Mouse (Mus musculus): ENCODE data around the gene Traf5.

The Traf5 gene

DNA sequence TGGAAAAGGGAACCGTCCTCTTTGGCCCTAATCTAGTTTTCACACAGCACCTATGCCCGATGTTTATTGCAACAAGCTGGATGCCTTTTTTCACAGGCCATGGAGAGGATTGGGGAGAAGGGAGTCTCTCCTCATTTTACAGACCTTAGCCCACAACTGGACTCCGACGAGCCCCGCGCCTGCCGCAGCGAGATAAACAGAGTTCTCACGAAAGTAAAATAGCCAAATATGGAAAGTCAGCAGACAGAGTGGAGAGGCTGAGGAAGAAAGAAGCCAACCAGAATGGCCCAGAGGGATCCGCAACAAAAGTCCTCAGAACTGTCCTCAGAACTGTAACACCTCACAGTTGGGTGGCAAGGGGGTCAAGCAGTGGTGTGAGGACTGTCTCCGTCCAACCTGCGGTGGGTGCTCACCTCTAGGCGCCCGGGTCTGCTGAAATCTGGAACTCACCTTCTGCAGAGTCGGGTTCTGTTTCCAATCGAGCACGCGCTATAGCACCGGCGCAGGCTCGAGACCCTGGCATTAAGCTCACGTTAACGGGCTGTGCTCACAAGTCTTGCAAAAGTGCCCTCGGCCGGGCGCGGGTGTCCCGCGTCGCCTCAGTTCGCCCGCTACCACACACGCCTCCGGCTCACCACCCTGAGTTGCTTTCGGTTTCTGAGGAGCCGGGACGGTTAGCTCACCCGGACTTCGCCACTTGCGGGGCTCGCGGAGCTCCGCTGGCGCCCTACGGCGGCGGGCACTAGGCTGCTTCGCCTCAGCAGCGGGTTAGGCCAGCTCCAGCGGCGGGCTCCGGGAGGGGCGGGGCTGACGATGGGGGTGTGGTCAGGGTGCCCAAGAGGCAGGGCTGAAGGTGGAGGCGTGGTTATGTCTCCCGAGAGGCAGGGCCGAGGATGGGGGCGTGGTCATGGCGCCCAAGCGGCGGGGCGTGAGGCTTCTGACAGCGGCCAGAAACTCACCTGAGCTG is at the start of gene Traf5:
Traf5 (minus strand) TSS at position 754 of the 967 bp plus-strand sequence.
- peak; percentile 93 for DNase-seq (ENCODE audit: low read depth, low spot score)

DNA sequence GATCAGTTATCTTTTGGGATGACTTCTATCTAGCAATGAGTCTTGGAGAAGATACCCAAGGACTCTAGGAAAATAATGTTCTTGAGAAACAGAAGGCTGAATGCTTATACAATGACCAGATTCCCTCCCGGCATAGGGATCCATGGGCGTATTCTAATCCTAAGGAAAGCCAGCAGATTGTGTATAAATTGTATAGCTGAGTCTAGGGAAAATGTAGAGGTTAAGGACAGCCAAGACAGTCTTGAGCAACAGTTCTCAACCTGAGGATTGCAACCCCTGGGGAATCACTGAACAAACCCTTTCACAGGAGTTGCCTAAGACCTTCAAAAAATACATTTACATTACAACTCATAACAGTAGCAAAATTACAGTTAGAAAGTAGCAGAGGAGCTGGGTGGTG is 48.0 kb upstream of the Traf5 start:
- peak; percentile 9 for DNase-seq (ENCODE audit: low read depth, low spot score)

DNA sequence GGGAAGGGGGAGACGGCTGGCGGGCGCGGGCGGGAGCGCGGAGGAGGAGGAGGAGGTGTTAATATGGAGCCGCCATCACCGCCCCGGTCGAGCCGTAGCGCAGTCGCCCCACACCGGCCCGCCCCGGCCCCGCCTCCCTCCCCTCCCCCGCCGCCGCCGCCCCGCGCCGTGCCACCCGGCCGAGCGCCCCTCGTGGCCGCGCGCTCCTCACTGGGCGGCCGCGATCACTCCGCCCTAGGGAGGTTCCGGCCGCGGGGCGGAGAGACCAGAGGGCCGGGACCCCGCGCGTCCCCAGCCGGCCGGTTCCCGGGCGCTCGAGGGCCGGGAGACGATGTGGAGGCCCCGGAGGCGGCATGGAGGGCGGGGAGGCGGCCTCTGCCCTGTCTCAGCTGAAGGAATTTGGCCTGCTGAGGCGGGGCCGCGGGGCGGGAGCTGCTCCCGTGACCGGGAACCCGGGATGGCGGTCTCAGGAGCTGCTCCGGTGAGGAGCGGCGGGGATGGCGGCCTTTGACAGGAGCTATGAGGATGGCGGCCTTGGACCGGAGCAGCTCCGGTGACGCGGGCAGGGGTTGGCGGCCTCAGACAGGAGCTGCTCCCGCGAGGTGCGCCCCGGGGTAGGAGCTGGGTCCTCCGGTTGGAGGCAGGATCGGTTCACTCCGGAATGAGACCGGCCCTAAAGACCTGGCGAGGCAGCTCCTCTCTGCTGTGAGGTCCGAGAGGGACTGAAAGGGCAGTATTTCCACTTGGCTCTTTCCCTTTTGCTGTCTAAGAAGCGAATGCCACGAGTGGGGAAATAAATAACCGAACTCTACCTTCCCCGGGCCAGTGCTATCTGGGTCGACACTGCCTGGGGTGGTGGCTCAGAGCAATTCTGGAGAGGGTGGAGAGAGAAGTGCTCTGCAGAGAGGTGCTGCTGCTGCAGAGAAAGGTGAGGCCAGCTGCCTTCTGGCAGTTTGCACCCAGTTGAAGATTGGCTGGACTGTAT is 45.9 kb upstream of the Traf5 start, which contains the start of gene Rcor3:
Rcor3 (minus strand) TSS at position 137 of the 985 bp plus-strand sequence.
- peak; percentile 66 for DNase-seq (ENCODE audit: low read depth, low spot score)

DNA sequence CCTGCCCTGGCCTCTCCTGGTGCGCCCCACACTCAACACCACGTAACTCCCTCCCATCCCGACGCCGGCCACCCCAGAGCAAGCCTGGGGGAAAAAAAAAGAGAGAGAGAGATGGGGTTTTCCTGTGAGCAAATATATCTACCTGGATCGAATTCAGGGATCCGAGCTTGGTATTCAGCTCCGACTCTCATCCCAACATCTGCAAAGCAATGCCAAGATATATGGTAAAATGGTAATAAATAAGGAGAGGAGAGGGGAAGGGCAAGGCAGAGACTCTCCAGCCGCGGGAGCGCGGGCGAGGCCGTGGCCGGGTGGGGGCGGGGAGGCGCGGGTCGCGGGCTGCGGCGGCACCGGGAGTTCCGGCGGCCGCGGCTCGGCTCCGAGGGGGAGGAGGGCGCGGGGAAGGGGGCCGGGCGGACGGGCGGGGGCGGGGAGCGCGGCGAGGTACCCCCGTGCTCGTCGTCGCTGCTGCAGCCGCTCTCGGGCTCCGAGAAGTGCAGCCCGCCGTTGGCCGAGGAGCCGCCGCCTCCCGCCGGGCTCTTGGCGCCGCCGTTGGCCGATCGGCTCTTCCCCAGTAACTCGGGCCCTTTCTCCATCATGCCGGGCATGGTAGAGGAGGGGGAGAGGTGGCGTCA is 45.0 kb upstream of the Traf5 start:
- DNase-seq (ENCODE audit: low read depth, low spot score) = peak; percentile 66

DNA sequence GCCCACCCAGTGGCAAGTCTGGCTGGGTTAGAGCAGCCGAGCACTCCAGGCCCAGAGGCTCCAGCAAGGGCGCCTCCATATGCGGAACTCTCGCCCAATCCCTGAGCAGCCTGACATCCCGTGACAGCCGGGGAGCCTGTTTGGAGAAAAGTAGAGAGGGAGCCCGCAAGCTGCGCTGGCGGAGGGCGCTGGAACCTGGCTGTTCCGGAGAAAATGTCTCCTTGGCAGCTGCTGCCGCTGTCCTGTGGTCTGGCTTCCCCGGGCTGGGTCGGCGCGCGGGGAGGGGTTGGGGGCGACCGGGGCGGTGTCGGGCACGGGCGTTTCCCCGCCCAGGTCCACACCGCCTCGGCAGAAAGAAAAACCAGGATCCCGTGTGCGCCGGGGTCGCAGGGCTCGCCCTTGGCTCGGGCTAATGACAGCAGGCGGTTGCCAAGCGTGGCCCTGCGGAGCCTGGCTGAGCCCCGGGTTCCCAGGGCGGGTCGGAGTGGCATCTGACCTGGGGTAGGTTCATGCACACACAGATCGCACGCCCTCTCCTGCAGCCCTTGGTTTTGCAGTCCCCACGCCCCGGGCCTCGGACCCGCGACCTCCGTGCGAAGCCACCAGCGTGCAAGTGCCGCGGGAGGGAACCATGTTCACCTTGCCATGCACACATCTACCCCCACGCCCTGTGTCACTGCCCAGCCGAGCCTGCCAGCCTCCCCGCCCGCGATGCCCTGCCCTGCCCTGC is 44.4 kb upstream of the Traf5 start:
- DNase-seq (ENCODE audit: low read depth, low spot score) = peak; percentile 89

DNA sequence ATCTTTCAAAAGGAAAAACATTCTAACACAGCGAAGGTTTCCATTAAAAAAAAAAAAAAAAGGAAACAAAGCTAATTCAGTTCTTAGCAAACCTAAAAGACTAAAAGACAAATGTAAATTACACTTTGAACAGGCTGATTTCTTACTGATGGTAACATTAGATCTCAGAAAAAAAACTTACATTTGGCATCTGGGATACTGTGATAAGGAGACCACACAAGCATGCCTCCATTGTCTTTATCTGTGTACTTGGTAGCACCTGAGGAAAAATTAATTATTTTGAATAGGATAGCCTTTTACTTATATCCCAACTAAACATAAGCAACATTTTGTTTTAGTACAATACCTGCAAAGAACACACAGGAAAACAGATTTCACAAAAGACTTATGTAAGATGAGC is 37.8 kb upstream of the Traf5 start:
- no peak for DNase-seq (ENCODE audit: low read depth, low spot score)

DNA sequence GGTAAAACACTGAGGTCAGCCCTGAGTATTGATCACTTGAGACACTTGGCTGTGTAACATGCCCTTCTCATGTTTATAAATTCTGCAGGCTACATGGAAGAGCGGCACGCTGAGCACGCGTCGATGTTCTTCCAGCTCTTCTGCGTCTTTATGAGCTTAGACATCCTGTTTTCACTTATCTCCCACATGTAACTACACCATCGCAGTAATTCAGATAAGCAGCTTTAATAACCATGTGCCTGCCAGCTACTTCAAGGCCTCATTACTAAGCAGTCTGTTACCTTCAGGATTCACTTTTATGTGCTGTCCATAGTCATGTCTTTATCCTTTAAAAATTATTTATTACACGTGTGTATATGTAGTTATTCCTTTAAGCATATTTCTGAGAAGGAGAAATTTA is 36.0 kb upstream of the Traf5 start:
- no peak for DNase-seq (ENCODE audit: low read depth, low spot score)

DNA sequence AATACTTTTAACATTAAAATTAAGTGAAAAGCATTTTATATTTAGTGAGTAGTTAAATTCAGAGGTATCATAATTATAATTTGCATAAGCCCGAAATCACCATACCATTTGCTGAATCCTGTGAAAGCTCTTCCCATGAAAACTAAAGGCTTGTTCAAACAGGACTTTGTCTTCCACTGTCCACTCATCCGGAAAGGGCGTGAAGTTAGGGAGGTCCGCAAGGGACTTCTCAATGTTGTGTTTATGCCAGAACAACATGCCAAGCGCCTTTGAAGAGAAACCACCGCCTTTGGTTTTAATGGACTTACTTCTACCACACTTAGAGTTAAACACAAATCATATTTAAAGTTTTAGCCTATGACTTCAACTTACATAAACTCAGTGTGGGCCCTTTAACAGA is 33.4 kb upstream of the Traf5 start:
- no peak for DNase-seq (ENCODE audit: low read depth, low spot score)

DNA sequence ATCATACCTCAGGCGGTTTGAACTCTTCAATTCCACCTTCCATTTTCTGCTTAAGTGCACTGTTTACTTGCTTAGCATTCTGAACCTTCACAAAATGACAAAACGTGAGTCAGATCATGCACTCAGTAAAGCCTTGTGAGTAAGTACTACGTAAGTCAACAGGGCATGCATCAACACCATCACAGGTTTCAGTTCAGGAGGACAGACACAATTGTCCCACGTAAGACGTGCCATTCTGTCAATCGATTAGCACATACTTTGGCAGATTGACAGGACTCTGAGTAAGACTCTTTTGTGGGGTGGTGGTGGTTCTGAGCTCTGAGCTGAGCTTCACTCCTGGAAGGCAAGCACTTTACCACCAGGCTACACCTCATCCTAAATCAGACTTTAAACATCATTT is 23.9 kb upstream of the Traf5 start:
- no peak for DNase-seq (ENCODE audit: low read depth, low spot score)

DNA sequence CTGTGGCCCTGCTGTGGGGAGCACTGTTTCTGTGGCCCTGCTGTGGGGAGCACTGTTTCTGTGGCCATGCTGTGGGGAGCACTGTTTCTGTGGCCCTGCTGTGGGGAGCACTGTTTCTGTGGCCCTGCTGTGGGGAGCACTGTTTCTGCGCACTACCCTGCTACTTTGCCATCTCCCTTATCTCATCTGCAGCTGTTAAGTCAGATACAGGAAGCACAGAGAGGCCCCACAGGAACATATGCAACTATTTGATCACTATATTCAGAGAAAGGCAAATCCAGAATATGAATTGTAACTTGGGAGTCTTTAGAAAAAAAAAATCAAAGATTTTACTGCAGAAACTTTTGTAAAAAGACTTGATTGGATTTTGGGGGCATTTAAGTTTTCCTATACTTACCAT is 23.0 kb upstream of the Traf5 start:
- no peak for DNase-seq (ENCODE audit: low read depth, low spot score)

DNA sequence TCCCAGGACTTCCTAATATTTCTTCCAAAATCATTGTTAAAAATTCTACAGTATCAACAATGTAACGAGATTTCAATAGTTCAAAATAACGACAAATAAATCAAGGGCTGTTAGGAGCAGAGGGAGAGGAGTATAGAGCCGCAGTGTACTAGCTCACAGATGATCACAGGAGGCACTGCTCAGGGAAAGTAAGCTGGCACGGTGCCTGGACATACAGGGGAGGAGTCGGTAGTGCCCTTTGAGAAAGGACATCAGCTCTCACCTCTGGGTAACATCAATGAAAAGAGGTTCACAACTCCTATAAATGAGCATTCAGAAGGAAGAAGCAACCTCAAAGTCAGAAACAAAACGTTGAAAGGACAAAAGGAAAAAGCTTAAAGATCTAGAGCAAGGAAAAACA is 16.8 kb upstream of the Traf5 start:
- DNase-seq (ENCODE audit: low read depth, low spot score) = peak; percentile 38

DNA sequence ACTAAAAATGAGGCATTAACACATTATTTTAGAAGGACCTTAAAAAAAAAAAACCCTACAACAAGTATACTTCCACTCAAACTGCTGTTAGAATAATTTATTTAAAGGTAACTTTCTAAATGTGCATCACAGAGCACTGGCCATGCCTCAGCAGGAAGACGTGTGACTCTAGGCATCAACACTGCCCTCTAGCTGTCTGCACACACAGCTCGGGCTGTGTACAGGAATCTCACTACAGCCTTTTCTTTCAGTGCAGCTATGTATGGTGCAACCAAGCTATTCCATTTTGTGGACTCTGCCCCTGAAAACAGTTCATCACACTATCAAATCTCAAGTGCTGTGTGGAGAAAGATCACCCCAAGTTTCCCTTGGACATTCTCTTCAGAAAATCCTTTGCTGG is 15.0 kb upstream of the Traf5 start:
- peak; percentile 72 for DNase-seq (ENCODE audit: low read depth, low spot score)

DNA sequence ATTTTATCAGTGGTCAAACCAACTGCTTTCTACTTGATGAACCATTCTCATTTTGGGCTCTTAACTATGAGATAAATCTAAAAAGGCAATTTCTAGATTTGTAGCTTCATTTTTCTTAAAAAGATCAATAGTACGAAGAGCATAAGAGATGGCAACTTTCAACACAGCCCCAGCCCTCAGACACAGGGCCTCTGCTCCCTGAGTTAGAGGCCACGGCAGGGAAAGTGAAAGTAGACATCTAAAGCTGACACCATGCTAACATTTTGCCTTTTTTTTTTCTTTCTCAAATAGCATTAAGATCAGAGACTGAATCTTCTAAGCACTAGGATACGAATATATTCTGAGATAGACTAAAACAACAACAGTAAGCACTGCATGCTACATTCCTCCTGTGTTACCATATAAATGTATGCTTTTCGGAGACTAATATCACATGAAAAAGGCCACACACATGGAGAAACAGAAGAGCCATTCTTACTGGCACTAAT is 13.6 kb upstream of the Traf5 start:
- no peak for DNase-seq (ENCODE audit: low read depth, low spot score)

DNA sequence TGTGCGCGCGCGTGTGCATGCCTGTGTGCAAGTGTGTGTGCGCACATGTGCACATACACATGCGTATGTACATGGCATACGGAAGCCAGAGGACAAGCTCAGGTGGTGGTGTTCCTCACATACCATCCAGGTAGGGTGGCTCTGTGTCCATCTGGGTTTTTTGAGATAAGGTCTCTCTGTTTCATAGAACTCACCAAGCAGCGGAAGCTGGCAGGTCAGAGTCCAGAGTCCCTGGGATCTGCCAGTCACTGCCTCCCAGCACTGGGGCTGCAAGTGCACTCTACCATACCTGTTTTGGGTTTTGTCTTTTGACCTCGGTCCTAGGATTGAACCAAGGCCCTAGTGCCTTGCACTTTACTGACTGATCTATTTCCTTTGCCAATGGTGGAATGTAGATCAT is 11.7 kb upstream of the Traf5 start:
- DNase-seq (ENCODE audit: low read depth, low spot score) = no peak

DNA sequence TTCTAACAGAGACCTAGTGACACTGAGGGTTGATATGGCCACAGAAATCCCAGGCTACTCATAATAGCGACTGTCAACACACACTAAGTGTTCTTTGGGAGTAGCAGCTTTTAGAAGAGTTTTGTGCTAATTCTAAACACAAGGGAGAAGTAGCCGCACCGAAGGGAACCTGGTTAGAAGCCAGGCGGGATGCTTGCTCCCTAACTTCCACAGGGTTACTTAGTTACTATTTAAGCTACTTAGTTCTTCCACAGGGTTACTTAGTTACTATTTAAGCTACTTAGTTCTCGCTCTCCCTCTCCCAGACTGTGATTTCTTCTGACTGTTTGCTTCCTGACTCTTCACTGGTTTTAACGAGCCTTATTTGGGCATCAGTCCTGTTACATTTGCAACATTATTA is 10.8 kb upstream of the Traf5 start:
- DNase-seq (ENCODE audit: low read depth, low spot score) = no peak

DNA sequence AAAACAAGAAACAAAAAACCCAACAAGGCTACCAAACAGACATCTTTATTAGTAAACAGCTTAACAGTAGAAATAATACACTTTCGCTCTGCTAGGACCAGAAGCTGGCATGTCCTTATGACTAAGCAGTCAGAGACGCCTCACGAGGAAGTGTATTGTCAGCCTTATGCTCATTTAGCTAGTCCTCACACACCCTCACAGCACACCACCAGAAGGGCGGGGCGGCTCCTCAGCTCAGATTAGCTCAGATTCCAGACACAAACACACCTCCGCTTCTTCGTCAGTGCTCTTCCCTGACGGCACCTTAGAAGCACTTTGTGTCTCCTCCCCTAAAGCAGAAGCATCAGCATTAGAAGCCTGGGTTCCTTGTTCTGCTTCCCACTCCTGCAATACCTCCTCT is 9.0 kb upstream of the Traf5 start:
- no peak for DNase-seq (ENCODE audit: low read depth, low spot score)

DNA sequence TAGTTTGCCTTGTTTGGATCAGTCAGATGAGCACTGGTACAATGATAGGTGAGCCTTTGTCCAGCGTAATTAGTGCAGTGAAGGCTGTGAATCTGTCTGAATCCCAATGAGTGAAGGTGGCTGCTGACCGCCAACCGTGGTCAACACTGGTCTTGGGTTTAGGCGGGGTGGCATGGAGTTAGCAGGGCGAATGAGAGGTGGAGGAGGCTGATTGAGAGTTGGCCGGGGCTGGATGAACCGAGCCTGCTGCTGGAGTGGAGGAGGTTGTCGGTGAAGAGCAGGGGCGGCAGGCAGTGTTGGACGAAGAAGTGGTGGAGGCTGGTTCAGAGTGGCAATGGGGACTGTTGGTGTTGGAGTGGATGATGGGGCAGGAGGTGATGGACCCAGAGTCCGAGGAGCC is 8.4 kb upstream of the Traf5 start:
- DNase-seq (ENCODE audit: low read depth, low spot score) = no peak

DNA sequence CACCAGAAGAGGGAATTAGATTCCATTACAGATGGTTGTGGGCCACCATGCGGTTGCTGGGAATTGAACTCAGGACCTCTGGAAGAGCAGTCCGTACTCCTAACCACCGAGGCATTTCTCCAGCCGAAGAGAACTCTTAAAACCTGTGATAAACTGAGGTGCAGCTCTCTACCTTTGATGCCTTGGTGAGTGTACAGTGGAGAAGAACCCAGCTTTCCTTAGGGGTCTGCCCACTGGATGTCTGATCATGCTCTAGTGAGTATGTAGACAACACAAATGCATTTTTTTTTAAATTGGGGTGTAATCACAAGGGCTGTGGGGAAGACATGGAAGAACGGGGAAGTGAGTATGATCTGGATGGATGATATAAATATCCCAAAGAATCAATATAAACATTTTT is 3.3 kb upstream of the Traf5 start:
- no peak for DNase-seq (ENCODE audit: low read depth, low spot score)

DNA sequence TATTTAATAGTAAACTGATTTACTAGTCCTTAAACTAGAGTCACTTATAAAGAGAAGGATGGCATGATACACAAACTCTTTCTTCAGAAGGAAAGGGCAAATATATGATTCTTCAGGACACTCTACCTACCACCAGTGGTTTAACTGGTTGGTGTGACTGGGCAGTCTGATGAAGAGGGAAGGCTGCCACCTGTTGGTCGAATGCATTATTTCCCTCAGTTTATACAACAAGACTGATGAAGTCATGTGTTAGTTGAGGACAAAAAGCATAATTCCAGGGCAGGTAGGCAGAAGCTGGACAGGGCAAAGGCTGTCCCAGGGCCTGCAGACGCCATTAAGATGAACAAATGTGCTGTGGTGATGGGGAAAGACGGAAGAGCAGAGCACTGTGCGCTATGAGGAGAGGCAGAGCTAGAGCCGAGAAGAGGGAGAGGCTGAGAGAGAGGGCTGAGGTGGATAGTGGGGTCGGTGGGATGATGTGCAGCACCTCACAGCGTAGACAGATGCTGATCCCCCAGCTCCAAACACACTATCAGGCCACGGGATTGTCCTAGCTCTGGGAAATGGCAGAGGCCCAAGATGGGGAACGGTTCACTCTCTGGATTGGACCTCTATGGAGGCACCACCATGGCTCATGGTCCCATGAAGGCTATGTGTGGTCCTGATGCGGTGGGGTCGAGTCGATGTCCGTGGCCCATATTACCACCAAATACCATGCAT is 2.3 kb upstream of the Traf5 start:
- DNase-seq (ENCODE audit: low read depth, low spot score) = peak; percentile 92
